Mouse (Mus musculus): ENCODE data around the gene Tmem189. TPM values are rescaled to one million over a fixed set of nuclear protein-coding genes. Genes with fewer than 3 reads are reported as not detected.
"Not testable (repeated sequence)": the region's sequence is repeated elsewhere in the genome, so short reads cannot be mapped to it uniquely, and the experiment has no call there.

Gene Tmem189
- polyA plus RNA-seq, 1 experiment from 2014 or later: 47.7 TPM

DNA sequence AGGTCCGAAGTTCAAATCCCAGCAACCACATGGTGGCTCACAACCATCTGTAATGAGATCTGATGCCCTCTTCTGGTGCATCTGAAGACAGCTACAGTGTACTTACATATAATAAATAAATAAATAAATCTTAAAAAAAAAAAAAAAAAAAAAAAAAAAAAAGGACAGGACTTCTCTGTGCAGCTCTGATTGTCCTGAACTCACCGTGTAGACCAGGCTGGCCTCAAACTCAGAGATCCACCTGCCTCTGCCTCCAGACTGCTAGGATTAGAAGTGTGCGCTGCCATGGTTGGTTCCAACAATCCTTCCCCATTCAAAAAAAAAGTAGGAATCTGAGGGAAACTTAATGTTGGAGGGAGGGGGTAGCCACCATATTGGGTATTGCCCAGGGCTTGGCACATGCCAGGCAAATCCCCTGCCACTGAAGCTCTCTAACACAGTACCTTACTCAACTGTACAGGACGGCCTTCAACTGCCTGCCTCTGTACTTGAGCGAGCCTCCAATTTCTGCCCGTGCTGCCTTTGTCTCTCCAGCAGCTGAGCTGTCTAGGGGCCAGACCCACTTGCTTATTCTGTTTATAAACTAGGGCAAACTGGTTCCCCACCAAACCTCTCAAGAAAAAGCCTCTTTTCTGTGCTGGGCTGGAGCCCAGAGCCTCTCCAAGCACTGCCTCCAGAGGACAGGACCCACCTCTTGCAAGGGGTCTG lies 65.1 kb downstream of the Tmem189 start:
- no peak for DNase-seq (ENCODE audit: low spot score)

DNA sequence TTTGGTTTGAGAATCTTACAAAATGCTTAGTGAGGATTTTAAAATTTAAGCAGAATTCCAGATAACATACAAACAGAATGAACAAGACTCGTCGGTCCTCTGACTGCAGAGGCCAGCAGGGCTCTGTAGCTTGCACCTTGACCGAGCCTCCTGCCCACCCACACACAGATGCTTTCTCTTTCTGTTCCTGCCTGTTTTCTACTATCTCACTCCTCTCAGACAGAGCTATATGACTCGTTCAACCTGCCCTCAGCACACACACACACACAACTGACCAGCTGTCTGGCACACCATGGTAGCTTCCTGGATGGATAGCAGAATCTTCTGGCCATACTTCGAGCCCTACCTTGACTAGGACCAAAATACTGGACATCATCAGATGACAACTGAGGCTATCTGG lies 66.7 kb downstream of the Tmem189 start:
- no peak for DNase-seq (ENCODE audit: low spot score)

DNA sequence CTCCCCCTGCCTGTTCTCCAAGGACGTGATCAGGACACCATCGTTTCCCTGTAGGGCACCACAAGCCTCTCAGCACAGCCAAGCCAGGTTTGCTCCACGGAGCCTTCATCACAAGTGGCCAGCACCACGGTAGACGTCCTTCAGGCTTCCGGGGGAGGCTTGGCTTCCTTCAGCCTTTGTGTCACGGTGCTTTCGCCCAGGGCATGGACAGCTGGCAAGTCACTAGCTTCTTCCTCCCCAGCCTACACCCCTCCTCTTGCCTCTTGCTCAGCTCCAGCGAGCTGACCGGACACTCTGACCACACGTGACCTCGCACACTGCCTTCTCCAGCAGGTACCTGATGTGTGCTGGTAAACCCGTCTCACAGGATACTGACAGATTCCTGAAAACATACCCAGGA lies 67.3 kb downstream of the Tmem189 start:
- DNase-seq (ENCODE audit: low spot score): no peak

DNA sequence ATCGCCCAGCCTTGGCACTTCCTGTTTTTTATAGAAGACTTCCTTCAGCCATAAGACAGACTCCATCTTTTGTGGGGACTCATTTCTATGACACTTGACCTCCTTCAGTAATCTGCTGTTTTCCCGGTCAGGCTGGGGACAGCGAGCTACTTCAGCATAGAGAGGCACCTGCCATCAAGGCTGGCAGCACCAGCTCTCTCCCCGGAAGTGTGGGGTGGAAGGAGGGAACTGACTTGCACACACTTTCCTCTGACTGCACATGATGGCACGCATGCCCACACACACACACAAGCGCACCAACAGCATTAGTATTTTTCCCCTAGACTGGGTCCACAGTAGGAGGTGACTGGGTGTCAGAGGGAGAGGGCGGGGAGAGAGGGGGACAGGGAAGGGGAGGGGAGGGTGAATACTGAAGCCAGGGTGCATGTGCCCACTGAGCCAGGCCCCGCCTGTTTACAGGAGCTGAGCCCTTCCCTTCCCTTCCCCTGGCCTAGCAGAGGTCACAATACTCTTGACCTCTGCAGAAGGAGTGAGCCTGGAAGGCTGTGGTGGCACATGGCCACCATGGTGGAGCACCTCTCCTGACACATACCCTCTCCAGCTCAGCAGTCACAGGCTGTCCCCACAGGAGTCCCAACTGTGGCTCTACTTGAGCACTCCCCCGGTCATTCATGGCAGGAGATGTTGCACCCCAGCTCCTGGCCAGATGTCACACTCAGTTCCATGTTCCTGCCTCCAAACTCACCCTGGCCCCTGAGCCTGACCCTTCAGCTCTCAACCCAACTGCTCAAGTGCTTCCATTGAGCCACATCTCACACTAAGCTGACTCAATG lies 68.2 kb downstream of the Tmem189 start:
- no peak for DNase-seq (ENCODE audit: low spot score)

DNA sequence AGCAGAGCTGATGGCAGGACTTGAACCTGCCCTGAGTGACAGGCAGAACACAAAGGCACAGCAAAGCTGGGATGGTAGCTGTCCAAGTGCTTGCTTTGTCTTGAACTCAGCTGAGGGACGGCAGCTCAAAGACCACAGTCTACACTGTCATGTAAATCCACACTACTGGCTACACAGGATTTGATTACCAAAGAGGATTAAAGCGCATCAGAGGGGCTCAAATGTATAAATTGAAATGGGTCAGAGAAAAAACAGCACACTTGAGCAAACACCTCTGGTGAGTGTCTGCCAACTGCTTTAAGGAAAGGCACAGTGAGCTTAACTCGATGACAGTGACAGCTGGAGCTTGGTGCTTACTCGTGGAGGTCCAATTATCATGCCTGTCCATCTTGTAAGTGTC lies 72.2 kb downstream of the Tmem189 start:
- no peak for DNase-seq (ENCODE audit: low spot score)

DNA sequence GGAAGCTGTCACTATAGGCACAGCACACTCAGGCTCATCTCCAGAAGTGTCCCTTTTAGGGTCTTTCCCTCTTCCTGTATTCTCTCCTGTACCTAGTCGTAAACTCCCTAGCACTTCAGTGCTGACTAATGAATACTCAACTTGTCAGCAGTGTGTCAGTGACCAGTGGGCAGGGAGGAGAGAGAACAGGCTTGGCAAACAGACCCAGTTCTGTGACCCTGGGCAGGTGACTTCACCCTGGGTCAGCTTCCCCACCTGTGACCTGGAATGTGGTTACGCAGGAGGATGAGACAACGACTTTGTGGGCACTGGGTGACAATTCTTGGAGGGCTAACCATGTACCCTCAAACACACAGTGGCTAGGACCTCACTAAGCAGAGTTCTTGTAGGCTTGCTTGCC lies 72.6 kb downstream of the Tmem189 start:
- DNase-seq (ENCODE audit: low spot score): no peak

DNA sequence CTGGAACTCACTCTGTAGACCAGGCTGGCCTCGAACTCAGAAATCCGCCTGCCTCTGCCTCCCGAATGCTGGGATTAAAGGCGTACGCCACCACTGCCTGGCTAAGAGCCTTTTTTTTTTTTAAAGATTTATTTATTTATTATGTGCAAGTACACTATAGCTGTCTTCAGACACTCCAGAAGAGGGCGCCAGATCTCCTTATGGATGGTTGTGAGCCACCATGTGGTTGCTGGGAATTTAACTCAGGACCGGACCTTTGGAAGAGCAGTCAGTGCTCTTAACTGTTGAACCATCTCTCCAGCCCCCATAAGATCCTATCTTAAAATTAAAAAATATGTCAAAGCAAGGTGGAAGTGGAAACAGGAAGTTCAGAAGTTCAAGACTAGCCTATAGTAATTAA lies 76.3 kb downstream of the Tmem189 start:
- DNase-seq (ENCODE audit: low spot score): not testable (repeated sequence)

DNA sequence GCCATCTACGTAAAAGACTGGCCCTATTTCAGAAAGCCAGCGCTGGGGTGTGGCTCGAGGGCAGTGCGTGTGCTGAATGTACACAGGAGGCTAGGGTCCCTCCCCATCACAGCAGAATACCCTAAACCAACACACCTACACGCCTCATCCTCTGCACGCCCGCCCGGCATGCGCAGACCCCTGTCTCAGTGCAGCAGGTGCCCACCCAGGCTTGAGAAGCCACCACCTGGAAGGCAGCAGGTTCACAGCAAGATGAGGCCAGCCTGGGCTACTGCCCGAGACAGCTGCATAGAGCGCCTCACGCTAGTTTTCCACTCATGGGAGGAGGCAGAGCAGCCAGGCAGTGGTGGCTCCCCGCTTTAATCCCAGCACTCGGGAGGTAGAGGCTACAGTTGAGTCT lies 77.5 kb downstream of the Tmem189 start:
- no peak for DNase-seq (ENCODE audit: low spot score)

DNA sequence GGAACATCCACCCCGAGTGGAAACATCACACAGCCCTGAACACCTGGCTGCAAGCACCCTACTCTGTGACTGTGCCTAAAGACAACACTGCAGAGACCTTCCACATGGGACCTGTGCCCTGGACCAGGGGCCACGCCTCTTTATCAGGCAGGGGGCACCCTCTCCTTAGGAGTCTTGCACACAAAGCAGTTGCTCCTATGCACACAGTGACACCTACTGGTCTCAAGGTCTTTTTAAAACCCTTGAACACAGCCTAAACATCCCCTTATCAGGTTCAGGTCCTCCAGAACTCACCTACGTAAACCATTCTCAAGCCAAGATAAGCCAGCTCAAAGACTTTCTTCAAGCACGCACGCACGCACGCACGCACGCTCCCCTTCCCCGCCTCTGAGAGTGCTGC lies 78.3 kb downstream of the Tmem189 start:
- no peak for DNase-seq (ENCODE audit: low spot score)

DNA sequence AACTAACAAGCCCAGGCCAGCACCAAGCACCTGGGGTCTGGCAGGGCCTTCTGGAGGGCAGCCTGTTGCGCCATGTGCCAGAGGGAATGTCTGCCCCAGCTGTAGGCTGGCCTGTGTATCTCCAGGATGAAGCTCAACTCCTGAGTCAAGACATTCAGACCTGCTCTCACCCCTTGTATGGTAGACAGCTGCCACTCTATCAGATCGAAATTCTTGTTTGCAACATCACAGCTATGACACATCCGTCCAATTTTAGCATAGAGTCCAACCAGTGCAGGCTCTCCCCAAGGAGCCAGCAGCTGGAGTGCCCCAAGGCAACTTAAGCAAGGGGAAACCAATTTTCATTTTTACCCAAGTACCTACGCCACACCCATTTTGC lies 82.9 kb downstream of the Tmem189 start:
- DNase-seq (ENCODE audit: low spot score): no peak

DNA sequence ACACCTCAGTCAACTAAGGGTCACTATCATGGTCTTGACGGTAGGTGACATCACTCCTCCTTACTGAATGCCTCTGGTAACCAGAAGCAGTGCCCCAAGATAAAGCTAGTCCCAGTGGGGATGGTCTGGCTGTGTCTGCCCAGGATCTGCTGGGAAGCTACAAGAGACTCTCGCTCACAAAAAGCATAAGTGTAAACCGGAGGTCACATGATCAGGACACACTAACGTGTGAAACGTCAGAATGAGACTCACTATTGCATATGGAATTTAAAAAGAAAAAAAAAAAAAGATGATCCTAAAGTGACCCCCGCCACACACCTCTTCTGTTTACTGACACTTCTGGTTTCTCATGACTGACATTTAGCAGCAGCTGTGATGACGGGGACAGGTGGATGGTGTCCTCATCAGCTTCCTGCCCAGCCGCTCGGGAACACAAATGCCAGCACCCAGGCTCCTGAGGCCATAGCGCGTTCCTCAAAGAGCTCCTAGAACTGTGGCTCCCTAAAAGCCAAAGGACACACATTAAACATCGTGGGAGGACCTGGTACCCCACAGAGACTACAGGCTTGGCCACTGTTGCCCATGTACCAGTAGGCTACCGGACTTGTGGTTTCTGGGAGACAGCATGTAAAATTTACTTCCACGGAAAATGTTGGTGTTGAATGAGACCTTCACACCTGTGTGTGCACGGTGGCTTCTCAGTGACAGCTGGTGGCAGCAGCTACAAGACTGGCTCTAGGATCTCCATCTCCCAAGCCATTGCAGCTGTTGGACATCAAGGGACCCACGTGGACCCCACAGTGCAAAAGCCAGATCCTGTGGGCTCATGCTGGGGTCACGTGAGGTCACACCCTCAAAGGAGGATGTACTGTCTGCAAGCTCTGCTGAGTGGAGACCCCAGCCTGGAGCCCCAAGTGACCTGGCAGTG lies 83.5 kb downstream of the Tmem189 start:
- DNase-seq (ENCODE audit: low spot score): no peak

DNA sequence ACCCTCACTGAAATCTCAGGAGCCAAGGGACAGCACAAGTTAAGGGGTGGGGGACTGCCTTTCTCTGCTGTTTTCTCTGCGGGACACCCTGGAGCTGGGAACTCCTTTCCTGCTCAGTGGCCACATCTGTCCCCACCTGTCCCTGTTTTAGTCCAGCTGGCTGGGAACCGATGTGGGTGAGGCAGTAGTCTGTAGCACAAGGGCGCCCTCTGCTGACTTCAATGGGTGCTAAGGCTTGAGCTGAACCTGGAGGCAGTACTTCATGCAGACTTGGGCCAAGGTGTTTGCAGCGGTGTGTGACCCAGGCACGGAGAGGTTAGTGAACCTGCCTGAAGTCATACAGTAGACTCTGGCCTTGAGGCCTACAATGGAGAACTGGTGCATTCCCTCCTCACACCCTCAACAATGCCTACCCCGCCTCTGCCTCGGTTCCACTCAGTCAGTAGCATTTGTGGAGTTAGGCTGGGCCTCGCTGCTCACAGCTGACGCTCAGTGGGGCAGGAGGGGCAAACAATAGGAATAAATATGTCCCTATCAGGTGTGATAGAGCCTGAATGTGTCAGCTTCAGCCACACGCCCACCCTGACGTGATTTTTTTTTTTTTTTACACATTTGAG lies 84.3 kb downstream of the Tmem189 start:
- peak; percentile 83 for DNase-seq (ENCODE audit: low spot score)

DNA sequence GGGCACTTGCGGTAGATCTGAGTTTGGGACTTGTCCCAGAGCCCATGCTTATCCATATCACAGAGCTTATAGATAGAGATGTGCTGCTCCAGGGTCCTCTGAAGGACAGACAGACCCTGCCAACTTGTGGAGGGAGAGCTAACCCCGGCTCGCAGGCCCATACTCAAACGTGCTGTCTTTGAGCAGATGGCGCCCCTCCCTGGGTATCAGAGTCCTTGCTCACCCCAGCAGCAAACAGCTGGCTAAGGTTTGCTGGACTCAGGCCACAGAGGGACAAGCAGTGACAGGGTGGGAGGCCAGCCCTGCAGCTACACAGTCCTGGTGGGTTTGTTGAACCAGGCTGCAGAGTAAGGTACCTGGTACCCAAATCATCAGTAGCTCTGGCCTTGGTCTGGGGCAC lies 86.6 kb downstream of the Tmem189 start:
- no peak for DNase-seq (ENCODE audit: low spot score)

DNA sequence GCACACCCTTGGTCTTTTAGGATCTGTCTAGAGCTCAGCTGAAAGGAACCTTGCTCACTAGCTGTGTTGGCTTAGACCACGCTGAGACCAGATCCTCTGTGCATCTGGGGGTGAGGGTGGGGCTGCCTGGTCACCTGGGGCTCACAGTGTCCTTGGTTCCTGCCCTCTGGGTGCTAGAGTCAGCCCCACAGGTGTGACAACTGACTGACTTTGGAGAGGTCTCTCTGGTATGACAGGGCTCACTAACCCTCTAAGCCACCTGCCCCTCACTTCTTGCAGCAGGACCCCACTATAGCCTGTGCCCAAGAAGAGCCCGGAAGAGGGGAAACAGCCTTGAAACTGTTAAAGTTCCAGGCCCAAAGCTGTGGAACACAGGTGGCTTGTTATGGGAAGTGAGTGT lies 87.3 kb downstream of the Tmem189 start:
- no peak for DNase-seq (ENCODE audit: low spot score)

DNA sequence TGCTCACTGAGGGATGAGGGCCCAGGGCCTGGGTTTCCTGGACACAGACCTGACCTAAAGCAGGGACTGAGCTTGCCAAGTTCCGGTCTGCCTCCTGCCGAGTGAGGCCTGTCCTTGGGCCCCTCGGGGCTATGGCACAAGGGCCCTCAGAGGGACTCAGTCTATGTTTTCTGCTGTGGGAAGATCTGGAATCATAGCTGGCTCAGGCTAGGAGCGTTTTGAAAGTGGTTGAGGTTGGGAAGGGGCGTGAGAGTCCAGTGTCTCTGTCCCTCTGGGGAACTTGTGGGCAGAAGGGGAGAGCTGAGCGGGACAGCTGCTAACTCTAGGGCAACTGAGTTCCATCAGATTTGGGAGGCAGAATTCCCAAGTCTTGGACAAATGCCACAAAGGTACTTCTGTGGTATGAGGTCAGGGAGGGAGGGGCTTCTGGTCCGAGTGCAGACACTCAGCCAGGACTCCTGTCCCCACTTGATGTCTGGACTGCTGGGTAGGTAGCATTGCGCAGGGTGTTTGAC lies 89.1 kb downstream of the Tmem189 start:
- DNase-seq (ENCODE audit: low spot score): no peak

DNA sequence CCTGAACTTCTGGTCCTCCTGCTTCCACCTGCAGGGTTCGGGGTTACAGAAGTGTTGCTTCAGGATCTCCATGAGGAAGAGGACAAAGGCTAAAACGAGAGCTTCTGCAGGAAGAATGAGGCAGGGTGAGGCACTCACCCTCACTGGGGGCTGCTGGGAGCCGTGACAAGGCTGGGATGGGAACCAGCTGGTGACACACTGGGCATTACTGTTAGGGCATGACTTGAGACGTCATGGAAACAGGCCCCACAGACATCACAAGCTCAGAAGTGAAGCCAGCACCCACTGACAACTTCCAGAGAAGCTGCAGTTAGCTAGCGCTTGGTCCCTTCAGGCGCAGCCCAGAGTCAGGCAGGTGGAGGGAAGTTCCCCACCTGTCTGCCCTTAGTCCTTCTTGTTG lies 89.7 kb downstream of the Tmem189 start:
- DNase-seq (ENCODE audit: low spot score): no peak

DNA sequence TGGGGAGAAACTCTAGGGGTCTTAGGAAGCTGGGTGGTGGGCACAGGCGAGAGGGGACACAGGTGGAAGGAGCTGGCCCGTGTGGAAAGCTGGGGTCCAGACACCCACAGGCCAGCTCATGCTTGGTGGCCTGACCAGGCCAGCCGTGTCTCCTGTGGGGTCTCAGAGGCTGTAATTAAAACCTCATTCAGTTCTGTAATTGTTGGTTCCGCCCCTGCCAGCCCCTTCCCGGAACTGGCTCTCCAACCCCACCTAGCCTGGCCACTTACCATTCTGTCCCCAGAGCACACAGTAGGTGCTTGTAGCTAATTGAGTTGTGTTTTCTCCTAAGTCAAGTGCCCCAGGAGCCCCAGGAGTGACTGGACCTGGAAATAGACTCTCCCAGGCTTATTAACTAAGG lies 90.4 kb downstream of the Tmem189 start:
- no peak for DNase-seq (ENCODE audit: low spot score)

DNA sequence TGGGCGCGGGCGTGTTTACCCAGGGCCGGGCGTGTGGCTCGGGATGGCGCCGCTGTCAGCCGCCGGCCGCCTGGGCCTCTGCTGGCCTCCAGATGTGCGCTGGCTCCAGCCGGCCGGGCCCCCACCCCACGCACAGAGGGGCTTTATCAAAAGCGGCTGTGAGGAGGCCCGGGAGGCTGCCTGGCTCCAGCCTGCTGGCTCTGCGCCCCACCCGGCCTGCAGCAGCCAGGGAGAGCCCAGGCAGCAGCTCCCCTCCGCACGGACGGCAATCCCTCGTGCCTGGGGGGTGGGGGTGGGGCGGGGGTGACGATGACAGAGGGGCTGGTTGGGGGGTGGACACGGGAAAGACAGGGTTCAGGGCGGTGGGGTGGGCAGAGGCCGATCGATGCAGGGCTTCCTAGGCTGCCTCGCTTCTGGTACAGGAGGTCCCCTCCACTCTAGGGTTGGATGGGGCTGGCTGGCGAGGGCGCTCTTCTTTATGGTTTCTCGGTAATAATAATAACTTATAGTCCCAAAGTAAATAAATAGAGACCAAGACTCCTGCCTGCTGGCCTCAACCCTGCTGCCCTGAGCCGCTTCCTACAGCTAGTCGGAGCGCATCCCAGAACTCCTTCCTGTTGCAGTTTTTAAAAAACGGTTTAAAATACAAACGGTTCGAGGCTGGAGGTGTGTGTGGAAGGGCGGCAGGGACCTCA lies 92.0 kb downstream of the Tmem189 start:
- no peak for DNase-seq (ENCODE audit: low spot score)

DNA sequence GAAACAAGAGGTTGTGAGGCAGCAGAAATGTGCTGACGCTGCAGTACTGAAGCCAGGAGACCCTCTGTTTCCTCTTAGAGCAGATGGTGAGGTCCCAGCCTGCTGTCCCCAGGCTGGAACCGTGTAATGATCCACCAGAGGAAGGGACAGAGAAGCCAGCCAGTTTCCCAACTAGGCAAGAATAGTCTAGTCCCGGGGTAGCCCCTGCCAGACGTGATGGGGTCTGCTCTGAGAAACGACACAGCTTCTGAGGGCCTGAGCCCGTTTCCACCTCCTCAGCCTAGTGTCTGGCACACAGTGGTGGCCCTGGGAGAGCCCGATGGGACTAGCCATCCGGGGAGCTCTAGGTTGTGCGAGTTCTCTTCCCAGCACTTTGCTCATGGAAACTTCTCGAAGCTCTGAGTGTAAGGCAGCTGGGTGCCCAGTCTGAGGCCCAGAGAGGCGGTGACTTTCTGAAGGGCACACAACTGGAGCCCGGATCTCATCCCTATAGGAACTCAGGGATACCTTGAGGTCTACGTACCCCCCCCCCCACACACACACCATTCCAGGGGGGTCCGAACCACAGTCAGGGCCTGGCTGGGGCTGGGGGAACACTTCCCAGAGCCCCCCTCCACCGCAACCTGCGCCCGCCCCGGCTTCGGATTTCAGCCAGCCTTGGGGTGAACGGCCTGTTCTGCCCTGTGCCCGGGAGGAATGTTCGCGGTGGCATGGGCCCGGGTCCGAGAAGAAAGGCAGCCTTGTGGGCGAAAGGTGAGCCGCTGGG lies 92.7 kb downstream of the Tmem189 start:
- no peak for DNase-seq (ENCODE audit: low spot score)

DNA sequence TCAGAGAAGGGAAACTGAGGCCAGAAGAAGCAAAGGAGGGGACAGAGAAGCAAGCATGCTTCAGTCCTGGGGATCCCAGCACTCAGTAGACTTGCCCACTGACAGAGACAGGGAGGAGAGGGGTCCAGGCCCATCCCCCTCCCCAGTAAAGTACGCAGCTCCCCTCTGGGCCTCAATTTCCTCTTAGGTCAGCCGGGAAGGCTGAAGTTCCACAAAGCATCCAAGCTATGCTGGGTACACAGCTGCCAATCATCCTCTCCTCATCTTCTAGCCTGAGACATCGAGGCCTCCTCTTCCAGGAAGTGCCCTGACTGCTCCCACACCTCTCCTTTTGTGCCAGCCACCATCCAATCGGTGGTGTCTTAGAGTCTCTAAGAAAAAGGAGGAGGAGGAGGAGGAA lies 93.4 kb downstream of the Tmem189 start:
- no peak for DNase-seq (ENCODE audit: low spot score)
